Mouse (Mus musculus) heart, postnatal 14 days (tissue): ENCODE measurements around the gene Tmem59l. TPM values are rescaled to one million over a fixed set of nuclear protein-coding genes. Genes with fewer than 3 reads are reported as not detected.

Source experiments
- DNase-seq, 2 experiments: peaks; one replicate each; pipeline ENCODE4 v3.0.0; 2021 to 2022
- intact Hi-C: fragments of 180-260 bp; cut with DNase I; formaldehyde crosslinking; loops from one replicate; pipeline ENCODE4 v1.15.1; 2025
- total RNA-seq, 2 experiments: library from RNA; stranded (reverse); gene quantifications; 2 replicates each; pipeline ENCODE4 v1.2.3; 2021

The Tmem59l gene
- total RNA-seq, 2 experiments from 2014 or later = not detected

- no peak for DNase-seq
- intact Hi-C loops = no loop called here
These were observed 22.3 kb upstream of the Tmem59l start for GRCm38 (mm10) chr8:70509281-70509952.

GRCm38 (mm10) chr8:70507027-70507393 lies 19.9 kb upstream of the Tmem59l start:
- DNase-seq = no peak
- intact Hi-C loops = no loop called here

DNA sequence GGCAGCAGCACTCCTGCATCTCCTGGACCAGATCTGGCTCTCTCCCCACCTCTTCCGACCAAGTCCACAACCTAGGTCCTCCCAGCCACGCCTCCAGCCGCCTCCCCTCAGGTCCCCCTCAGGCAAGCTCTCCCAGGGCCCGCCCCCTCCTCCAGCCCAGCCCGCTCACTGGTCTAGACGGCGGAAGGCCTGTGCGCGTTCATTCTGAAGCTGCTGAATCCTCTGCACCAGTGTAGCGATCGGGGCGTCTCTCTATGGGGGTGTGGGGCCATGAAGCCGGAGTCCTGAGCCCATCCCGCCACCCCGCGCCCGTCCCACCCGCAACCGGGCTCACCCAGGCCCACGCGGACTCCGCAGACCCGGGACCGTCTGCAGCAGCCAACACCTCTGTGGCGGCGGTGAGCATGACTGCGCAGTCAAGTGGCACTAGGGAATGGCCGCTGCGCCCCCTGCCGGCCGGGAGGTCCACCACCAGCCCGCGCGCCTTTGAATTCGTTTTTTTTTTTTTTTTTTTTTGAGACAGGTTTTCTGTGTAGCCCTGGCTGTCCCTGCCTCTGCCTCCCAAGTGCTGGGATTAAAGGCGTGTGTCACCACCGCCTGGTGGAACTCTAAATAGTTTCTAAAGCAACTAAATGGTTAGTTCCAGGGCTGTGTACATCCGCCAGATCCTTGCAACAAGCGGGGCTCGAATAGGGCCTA lies 19.3 kb upstream of the Tmem59l start, which contains the start of gene Rex1bd:
Rex1bd (minus strand) TSS at position 425 of the 699 bp plus-strand sequence.
- DNase-seq = peak; percentile 95
- intact Hi-C loops = no loop called here

GRCm38 (mm10) chr8:70505698-70506327 lies 18.7 kb upstream of the Tmem59l start:
- intact Hi-C loops = no loop called here
- no peak for DNase-seq

GRCm38 (mm10) chr8:70504851-70505250 lies 17.7 kb upstream of the Tmem59l start:
- peak; percentile 78 to 92 for DNase-seq
- intact Hi-C loops = loop anchor here (5.0 kb wide), 3 partner anchors 38 to 163 kb away; partner anchors contain the start of gene Crtc1

DNA sequence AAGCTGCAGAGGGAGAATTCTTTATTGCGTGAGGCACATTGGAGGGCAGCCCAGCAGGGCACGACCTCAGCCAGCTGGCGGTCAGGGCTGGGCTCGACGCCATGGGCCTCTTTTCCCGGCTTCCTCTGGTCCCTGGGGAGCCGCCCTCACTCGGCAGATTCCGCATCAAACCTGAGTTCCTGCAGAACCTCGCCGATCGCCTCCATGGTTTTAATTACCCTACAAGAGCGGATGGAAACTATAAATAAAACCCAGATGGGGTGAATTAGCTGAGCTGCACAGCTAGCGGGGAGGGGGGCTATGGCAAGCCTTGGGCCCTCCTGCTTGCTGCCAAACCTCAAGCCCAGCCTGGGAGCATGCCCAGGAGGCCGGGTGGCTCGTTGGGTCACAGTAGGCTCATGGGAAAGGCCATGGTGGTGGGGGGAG lies 17.1 kb upstream of the Tmem59l start:
- DNase-seq = peak; percentile 77 to 83
- intact Hi-C loops = loop anchor here (5.0 kb wide), 3 partner anchors 37 to 162 kb away; partner anchors contain the start of gene Crtc1

DNA sequence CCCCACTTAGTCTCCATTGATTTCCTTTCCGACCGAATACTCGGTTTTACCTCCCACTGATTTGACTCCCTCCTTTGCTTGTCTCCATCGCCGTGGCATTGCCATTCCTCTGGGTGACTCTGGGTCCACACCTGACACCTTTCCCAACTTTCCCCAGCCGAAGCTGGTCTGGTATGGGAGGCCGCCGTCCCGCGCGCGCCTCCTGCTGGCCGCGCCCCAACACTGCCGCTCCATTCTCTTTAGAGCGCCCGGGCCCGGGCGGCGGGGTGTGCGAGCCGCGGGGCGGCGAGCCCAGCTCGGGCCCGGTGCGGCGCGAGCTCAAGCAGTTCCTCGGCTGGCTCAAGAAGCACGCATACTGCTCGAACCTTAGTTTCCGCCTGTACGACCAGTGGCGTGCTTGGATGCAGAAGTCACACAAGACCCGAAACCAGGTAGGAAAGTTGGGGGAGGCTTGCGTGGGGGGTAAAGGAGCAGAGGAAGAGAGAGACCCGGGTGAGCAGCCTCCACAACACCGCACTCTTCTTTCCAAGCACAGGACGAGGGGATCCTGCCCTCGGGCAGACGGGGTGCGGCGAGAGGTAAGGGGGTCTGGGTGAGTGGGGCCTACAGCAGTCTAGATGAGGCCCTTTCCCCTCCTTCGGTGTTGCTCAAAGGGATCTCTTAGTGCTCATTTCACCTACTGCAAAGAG lies 16.0 kb upstream of the Tmem59l start:
- intact Hi-C loops = loop anchor here (1.0 to 5.0 kb wide), 5 partner anchors 36 to 161 kb away; partner anchors contain the start of gene Crtc1
- DNase-seq = peak; percentile 78 to 85

DNA sequence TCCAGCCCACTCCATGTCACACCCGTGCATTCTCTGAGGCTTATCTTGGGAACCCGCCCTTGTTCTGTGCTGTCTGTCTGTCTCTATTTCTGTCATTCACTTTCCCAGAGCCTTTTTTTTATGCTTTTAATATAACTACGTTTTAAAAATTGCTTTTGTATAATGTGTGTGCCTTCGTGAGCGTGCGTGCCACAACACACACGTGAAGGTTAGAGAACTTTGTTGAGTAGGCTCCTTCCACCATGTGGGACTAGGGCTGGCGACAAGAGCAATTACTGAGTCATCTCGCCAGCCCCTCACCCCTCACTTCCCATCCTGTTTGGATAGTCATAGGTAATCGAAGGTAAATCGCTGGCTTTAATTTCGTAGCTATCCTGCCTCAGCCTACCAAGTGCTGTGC lies 15.4 kb upstream of the Tmem59l start:
- intact Hi-C loops = loop anchor here (2.0 to 5.0 kb wide), 4 partner anchors 35 to 160 kb away; partner anchors contain the start of gene Crtc1
- no peak for DNase-seq

- intact Hi-C loops = loop anchor here (2.0 to 5.0 kb wide), 4 partner anchors 35 to 160 kb away; partner anchors contain the start of gene Crtc1
- DNase-seq = peak; percentile 60 to 65
These were observed 14.8 kb upstream of the Tmem59l start for GRCm38 (mm10) chr8:70501820-70502529.

DNA sequence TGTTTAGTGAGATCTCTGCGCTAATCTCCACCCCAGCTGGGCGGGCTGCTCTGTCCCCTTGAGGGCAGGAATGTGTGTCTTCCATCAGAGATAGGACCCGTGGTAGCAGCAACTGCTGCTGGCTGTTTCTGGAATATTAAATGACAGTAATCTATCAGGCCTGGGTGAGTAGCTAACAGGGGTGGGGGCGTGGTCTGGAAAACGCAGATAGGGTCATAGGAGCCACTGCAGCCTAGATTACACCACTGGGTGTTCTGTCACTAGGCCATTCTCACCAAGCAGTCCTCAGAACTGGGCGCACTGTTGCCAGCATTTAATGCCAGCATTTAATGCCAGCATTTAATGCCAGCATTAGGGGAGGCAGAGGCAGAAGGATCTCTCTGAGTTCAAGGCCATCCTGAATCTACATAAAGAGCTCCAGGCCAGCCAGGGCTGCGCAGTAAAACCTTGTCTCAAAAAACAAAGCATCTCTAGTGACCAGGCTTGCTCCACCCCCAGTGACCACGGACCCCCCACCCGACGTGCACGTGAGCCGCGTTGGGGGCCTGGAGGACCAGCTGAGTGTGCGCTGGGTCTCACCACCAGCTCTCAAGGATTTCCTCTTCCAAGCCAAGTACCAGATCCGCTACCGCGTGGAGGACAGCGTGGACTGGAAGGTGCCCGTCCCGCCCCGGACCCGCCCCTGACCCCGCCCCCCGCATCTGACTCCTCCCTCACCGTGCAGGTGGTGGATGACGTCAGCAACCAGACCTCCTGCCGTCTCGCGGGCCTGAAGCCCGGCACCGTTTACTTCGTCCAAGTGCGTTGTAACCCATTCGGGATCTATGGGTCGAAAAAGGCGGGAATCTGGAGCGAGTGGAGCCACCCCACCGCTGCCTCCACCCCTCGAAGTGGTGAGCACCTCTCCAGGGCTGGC lies 13.5 kb upstream of the Tmem59l start:
- DNase-seq = no peak
- intact Hi-C loops = loop anchor here (5.0 kb wide), 3 partner anchors 33 to 158 kb away; partner anchors contain the start of gene Crtc1

- intact Hi-C loops = no loop called here
- DNase-seq = no peak
These were observed 8.6 kb upstream of the Tmem59l start for GRCm38 (mm10) chr8:70495771-70496062.

GRCm38 (mm10) chr8:70495001-70495770 lies 8.0 kb upstream of the Tmem59l start:
- intact Hi-C loops = no loop called here
- DNase-seq = no peak

GRCm38 (mm10) chr8:70494416-70494945 lies 7.3 kb upstream of the Tmem59l start:
- no peak for DNase-seq
- intact Hi-C loops = no loop called here

- DNase-seq = no peak
- intact Hi-C loops = no loop called here
These were observed 6.7 kb upstream of the Tmem59l start for GRCm38 (mm10) chr8:70493692-70494415.

- intact Hi-C loops = no loop called here
- DNase-seq = no peak
These were observed 5.8 kb upstream of the Tmem59l start, which contains the start of gene Crlf1 for GRCm38 (mm10) chr8:70492664-70493640. TSS of gene Crlf1 (plus strand) at chr8:70493158.

GRCm38 (mm10) chr8:70490880-70491495 lies 3.8 kb upstream of the Tmem59l start:
- intact Hi-C loops = no loop called here
- DNase-seq = no peak
